Mouse (Mus musculus) thymus, adult 2 months (tissue): ENCODE data around the gene Nos1ap. TPM values are rescaled to one million over a fixed set of nuclear protein-coding genes. Genes with fewer than 3 reads are reported as not detected.

Source experiments
- DNase-seq: peaks from one replicate; pipeline ENCODE4 v3.0.0; 2021
- H3K27ac ChIP-seq: fragments of 200-500 bp; 2 replicates; pipeline ENCODE4 v1.5.1; 2012; ENCODE audit warnings: low read length, control low read depth; ENCODE audit not compliant: control insufficient read depth, insufficient read depth
- H3K27me3 ChIP-seq: fragments of 200-500 bp; 2 replicates; pipeline ENCODE4 v1.6.1; 2012; ENCODE audit warnings: mild to moderate bottlenecking, low read length, moderate library complexity, mixed read lengths; ENCODE audit not compliant: control insufficient read depth, insufficient read depth
- H3K36me3 ChIP-seq: fragments of 200-500 bp; 2 replicates; pipeline ENCODE4 v1.6.1; 2012; ENCODE audit warnings: mild to moderate bottlenecking, low read length, moderate library complexity; ENCODE audit not compliant: control insufficient read depth, insufficient read depth
- H3K4me1 ChIP-seq: fragments of 200-500 bp; replicated peaks from 2 replicates; pipeline ENCODE4 v1.6.1; 2012; ENCODE audit warnings: low read length; ENCODE audit not compliant: control insufficient read depth, insufficient read depth
- H3K4me3 ChIP-seq: fragments of 200-500 bp; 2 replicates; pipeline ENCODE4 v1.5.1; 2012; ENCODE audit warnings: mild to moderate bottlenecking, low read length, control low read depth, moderate library complexity; ENCODE audit not compliant: control insufficient read depth, insufficient read depth
- CTCF ChIP-seq: fragments of 200-500 bp; IDR thresholded peaks from 2 replicates; pipeline ENCODE4 v1.5.1; 2012; ENCODE audit warnings: mild to moderate bottlenecking, control low read depth, low read length, moderate library complexity, borderline replicate concordance; ENCODE audit not compliant: control insufficient read depth, poor library complexity, insufficient read depth; ENCODE audit errors: extremely low read depth
- POLR2A ChIP-seq: fragments of 200-500 bp; IDR thresholded peaks from 2 replicates; pipeline ENCODE4 v1.6.1; 2012; ENCODE audit warnings: mild to moderate bottlenecking, low read length, control low read depth, moderate library complexity; ENCODE audit not compliant: control insufficient read depth, poor library complexity, insufficient read depth; ENCODE audit errors: extremely low read depth
- WGBS: fragments of 180-500 bp; shearing (Covaris S2); methylation state at CpG from one replicate; pipeline ENCODE4 v1.1.7; 2018; 5-methylcytosine and 5-hydroxymethylcytosine counted together
- polyA plus RNA-seq: library from polyadenylated mRNA; depleted of rRNA; stranded (reverse); fragments of >200 nt; gene quantifications from 2 replicates; pipeline ENCODE4 v1.2.3, GENCODE M21; 2012

The Nos1ap gene
- polyA plus RNA-seq, 1 experiment = 3.3 TPM

- Histone ChIP-seq H3K36me3 (no peaks in the 10 kb centered on the region), H3K4me1 (no peaks in the 10 kb centered on the region), H3K27ac (no peak overlapping the region), H3K4me3 (no peak overlapping the region), H3K27me3 (no peaks in the 10 kb centered on the region)
- 85% methylated on average over 2 of the region's 2 CpGs for WGBS
- TF ChIP-seq POLR2A (no peak), CTCF (no peak)
- no peak for DNase-seq
Observed at GRCm38 (mm10) chr1:170448244-170448643, 141.4 kb downstream of the Nos1ap start.

DNA sequence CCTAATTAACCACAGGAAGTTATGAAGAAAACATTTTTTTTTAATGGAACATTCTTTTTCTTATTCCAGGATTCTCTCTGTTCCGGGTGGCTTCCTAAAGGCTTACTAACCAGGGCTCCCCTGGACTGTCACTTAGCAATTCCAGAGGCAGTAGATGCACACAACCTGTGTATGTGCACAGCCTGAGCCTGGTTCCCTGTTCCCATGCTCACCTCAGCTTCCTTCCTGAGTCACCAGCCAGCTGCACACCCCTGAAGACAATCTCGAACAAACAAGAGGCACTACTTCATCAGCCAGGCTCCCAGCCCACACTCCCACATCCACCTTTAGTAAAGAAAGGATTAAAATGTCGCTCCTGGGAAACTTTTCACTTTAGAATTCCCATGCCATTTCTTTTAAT, 144.2 kb downstream of the Nos1ap start:
- Histone ChIP-seq H3K27ac (no peak overlapping the region), H3K36me3 (no peaks in the 10 kb centered on the region), H3K27me3 (no peaks in the 10 kb centered on the region), H3K4me1 (no peaks in the 10 kb centered on the region), H3K4me3 (no peak overlapping the region)
- TF ChIP-seq CTCF (no peak), POLR2A (no peak)
- no peak for DNase-seq
- WGBS = 50% methylated on average over 3 of the region's 3 CpGs

DNA sequence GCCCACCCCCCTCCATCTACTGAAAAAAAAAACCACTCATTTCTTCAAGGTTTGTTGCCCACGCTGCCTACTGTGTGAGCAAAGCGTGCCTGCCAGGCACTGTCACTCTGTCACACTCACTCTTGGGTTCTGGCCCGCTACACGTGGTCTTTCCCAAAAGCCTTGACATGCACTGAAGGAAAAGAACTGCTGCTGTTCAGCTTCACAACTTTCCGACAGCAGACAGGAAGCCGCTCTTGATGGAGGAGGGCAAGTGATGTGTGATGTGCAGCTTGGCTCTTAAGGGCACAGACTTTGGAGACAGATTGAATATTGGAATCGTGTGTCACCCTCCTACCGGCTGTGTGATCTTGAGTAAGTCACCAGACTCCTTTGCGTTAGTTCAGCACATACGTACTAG, 149.3 kb downstream of the Nos1ap start:
- H3K36me3 ChIP-seq = no peaks in the 10 kb centered on the region
- H3K4me1 ChIP-seq = no peaks in the 10 kb centered on the region
- no peak for TF ChIP-seq CTCF
- no peak for TF ChIP-seq POLR2A
- H3K27ac ChIP-seq = no peak overlapping the region
- H3K4me3 ChIP-seq = no peak overlapping the region
- no peak for DNase-seq
- WGBS = 96% methylated on average over 10 of the region's 10 CpGs
- H3K27me3 ChIP-seq = no peaks in the 10 kb centered on the region

GRCm38 (mm10) chr1:170438471-170439151, 151.1 kb downstream of the Nos1ap start:
- Histone ChIP-seq H3K4me1 (no peaks in the 10 kb centered on the region), H3K27ac (no peak overlapping the region), H3K27me3 (no peaks in the 10 kb centered on the region), H3K36me3 (no peaks in the 10 kb centered on the region), H3K4me3 (no peak overlapping the region)
- no peak for TF ChIP-seq POLR2A
- no peak for TF ChIP-seq CTCF
- 93% methylated on average over 7 of the region's 7 CpGs for WGBS
- DNase-seq = no peak

- no peak overlapping the region for H3K4me3 ChIP-seq
- no peaks in the 10 kb centered on the region for H3K27me3 ChIP-seq
- no peaks in the 10 kb centered on the region for H3K36me3 ChIP-seq
- H3K4me1 ChIP-seq = no peaks in the 10 kb centered on the region
- 92% methylated on average over 4 of the region's 4 CpGs for WGBS
- no peak overlapping the region for H3K27ac ChIP-seq
- DNase-seq = no peak
- TF ChIP-seq POLR2A (no peak), CTCF (no peak)
Observed at GRCm38 (mm10) chr1:170434146-170434545, 155.5 kb downstream of the Nos1ap start.

GRCm38 (mm10) chr1:170433661-170434060, 156.0 kb downstream of the Nos1ap start:
- H3K36me3 ChIP-seq = no peaks in the 10 kb centered on the region
- no peak overlapping the region for H3K4me3 ChIP-seq
- H3K27ac ChIP-seq = no peak overlapping the region
- no peak for DNase-seq
- H3K27me3 ChIP-seq = no peaks in the 10 kb centered on the region
- TF ChIP-seq CTCF (no peak), POLR2A (no peak)
- no peaks in the 10 kb centered on the region for H3K4me1 ChIP-seq

- WGBS = 84% methylated on average over 5 of the region's 5 CpGs
- H3K27ac ChIP-seq = no peak overlapping the region
Observed at GRCm38 (mm10) chr1:170432288-170432687, 157.4 kb downstream of the Nos1ap start.

More at GRCm38 (mm10) chr1:170432288-170432687, 157.4 kb downstream of the Nos1ap start:
- TF ChIP-seq CTCF (no peak), POLR2A (no peak)
- Histone ChIP-seq H3K27me3 (no peaks in the 10 kb centered on the region), H3K36me3 (no peaks in the 10 kb centered on the region), H3K4me3 (no peak overlapping the region), H3K4me1 (no peaks in the 10 kb centered on the region)
- no peak for DNase-seq
